Mouse (Mus musculus): Measurements from ENCODE around the gene Gm10912. TPM values are rescaled to one million over a fixed set of nuclear protein-coding genes. Genes with fewer than 3 reads are reported as not detected.
"Not testable (repeated sequence)": the region's sequence is repeated elsewhere in the genome, so short reads cannot be mapped to it uniquely, and the experiment has no call there.

Gm10912 gene
- polyA plus RNA-seq (2012; ENCODE audit: insufficient read depth, insufficient read length, missing spikeins), result not detected in 2 replicates

- not testable (repeated sequence) for H3K4me1 ChIP-seq (ENCODE audit: control insufficient read depth, insufficient read depth, insufficient read length, low read length); H3K27ac ChIP-seq (replicated peaks; ENCODE audit: low read depth, low read length); H3K4me3 ChIP-seq (ENCODE audit: insufficient read depth, low read depth, low read length)
These were observed at the start of gene Gm10912 for GRCm38 (mm10) chr2:104065526-104065925. Gene Gm10912 (plus strand): TSS chr2:104065826.

- Histone ChIP-seq H3K4me1 (ENCODE audit: control insufficient read depth, insufficient read depth, insufficient read length, low read length) (no peaks in the 10 kb centered on the region), H3K4me3 (ENCODE audit: insufficient read depth, low read depth, low read length) (no peak overlapping the region), H3K27ac (replicated peaks; ENCODE audit: low read depth, low read length) (no peak overlapping the region)
These were observed 42.5 kb upstream of the Gm10912 start for GRCm38 (mm10) chr2:104023096-104023495.

- H3K4me3 ChIP-seq (ENCODE audit: insufficient read depth, low read depth, low read length), result no peak overlapping the region
- no peak overlapping the region for H3K27ac ChIP-seq (replicated peaks; ENCODE audit: low read depth, low read length)
- no peaks in the 10 kb centered on the region for H3K4me1 ChIP-seq (ENCODE audit: control insufficient read depth, insufficient read depth, insufficient read length, low read length)
These were observed 41.0 kb upstream of the Gm10912 start for GRCm38 (mm10) chr2:104024656-104025055.

- Histone ChIP-seq H3K4me3 (ENCODE audit: insufficient read depth, low read depth, low read length) (peak within 1 kb of the TSS; percentile 98), H3K27ac (replicated peaks; ENCODE audit: low read depth, low read length) (peak within 1 kb of the TSS; percentile 86)
These were observed 38.0 kb upstream of the Gm10912 start, which contains the start of gene Fbxo3 for GRCm38 (mm10) chr2:104027458-104028138. Gene Fbxo3 (plus strand): TSS chr2:104027721.

GRCm38 (mm10) chr2:104028139-104028723, 37.4 kb upstream of the Gm10912 start, which contains the start of gene 4931422A03Rik:
Gene 4931422A03Rik (minus strand): TSS chr2:104028361.
- H3K4me1 ChIP-seq (ENCODE audit: control insufficient read depth, insufficient read depth, insufficient read length, low read length), result no peaks in the 10 kb centered on the region
- H3K27ac ChIP-seq (replicated peaks; ENCODE audit: low read depth, low read length), result peak within 1 kb of the TSS; percentile 86
- peak within 1 kb of the TSS; percentile 98 for H3K4me3 ChIP-seq (ENCODE audit: insufficient read depth, low read depth, low read length)

More at GRCm38 (mm10) chr2:104027458-104028138, 38.0 kb upstream of the Gm10912 start, which contains the start of gene Fbxo3:
- H3K4me1 ChIP-seq (ENCODE audit: control insufficient read depth, insufficient read depth, insufficient read length, low read length), result no peaks in the 10 kb centered on the region

GRCm38 (mm10) chr2:104029074-104029473, 36.6 kb upstream of the Gm10912 start:
- Histone ChIP-seq H3K27ac (replicated peaks; ENCODE audit: low read depth, low read length) (no peak overlapping the region), H3K4me3 (ENCODE audit: insufficient read depth, low read depth, low read length) (peak overlapping the region; percentile 98), H3K4me1 (ENCODE audit: control insufficient read depth, insufficient read depth, insufficient read length, low read length) (no peaks in the 10 kb centered on the region)

DNA sequence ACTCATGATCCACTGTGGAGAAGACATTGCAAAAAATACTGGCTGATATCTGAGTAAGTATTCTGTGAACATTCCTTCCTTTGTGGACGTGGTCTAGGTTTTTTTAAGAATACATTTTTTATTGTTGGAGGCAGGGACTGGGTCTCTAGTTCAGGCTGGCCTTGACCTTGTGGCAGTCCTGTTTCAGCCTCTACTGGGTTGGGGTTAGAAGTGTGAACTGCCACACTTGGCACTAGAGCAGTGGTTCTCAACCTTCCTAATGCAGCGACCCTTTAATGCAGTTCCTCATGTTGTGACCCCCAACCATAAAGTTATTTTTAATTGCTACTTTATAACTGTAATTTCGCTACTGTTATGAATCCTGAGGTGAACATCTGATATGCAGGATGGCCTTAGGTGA, 35.2 kb upstream of the Gm10912 start:
- Histone ChIP-seq H3K27ac (replicated peaks; ENCODE audit: low read depth, low read length) (no peak overlapping the region), H3K4me3 (ENCODE audit: insufficient read depth, low read depth, low read length) (no peak overlapping the region), H3K4me1 (ENCODE audit: control insufficient read depth, insufficient read depth, insufficient read length, low read length) (no peaks in the 10 kb centered on the region)

DNA sequence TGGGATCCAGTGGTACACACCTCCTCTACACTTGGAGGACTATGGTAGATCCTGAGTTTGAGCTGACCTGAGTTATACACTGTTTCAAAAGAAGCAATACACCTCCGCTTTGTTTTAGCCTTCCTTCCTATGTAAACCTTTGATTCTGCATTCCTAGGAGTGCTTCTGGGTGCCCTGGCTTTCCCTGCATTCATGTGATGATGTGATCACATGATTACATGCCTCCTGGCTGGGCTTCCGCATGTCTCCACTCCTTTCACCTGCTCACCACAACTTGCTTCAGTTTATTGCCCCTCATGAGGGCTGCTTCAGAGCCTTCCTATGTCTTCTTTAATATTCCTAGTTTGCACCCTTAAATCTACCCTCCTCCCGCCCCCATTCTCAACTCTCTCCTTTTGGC, 33.6 kb upstream of the Gm10912 start:
- Histone ChIP-seq H3K27ac (replicated peaks; ENCODE audit: low read depth, low read length) (no peak overlapping the region), H3K4me1 (ENCODE audit: control insufficient read depth, insufficient read depth, insufficient read length, low read length) (no peaks in the 10 kb centered on the region), H3K4me3 (ENCODE audit: insufficient read depth, low read depth, low read length) (no peak overlapping the region)

- Histone ChIP-seq H3K4me3 (ENCODE audit: insufficient read depth, low read depth, low read length) (no peak overlapping the region), H3K27ac (replicated peaks; ENCODE audit: low read depth, low read length) (no peak overlapping the region), H3K4me1 (ENCODE audit: control insufficient read depth, insufficient read depth, insufficient read length, low read length) (no peaks in the 10 kb centered on the region)
These were observed 30.7 kb upstream of the Gm10912 start for GRCm38 (mm10) chr2:104034832-104035472.

DNA sequence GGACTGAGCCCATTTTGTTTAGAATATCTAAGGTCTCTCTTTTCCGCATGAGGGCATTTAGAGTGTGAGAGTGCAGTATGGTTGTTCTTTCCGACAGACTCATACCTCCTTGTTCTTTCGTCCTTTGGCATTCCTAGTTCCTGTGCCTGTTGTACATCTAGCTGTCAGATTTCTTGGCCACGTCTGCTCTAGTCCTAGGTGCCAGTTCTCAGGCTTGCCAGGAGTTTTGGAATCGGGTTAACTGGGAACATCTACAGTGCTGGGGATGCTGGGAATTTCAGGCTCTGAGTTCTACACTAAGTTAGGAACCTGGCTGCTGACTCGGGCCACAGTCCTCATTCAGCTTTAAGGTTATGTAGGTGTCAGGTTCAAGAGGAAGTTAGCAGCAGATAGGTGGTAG, 30.0 kb upstream of the Gm10912 start:
- Histone ChIP-seq H3K4me1 (ENCODE audit: control insufficient read depth, insufficient read depth, insufficient read length, low read length) (no peaks in the 10 kb centered on the region), H3K27ac (replicated peaks; ENCODE audit: low read depth, low read length) (no peak overlapping the region; the same call in 1 of the 2 replicates), H3K4me3 (ENCODE audit: insufficient read depth, low read depth, low read length) (no peak overlapping the region)

DNA sequence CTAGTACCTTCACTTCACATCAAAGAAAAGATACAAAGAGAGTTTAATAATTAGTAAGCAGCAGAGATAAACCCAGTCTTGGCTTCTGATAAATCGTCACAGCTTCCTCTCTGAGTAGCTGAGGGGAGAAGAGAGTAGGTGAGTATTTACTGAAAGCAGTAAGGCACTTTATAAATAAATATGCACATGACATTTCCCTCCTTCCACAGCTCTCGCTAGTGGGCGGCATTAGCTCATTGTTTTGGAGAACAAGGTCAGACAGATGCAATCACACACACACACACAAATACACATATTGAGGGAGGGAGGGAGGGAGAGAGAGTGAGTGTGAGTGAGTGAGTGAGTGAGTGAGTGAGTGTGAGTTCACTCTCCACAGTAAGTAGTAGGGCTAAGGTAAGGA, 29.3 kb upstream of the Gm10912 start:
- no peak overlapping the region for H3K27ac ChIP-seq (replicated peaks; ENCODE audit: low read depth, low read length)
- no peaks in the 10 kb centered on the region for H3K4me1 ChIP-seq (ENCODE audit: control insufficient read depth, insufficient read depth, insufficient read length, low read length)
- no peak overlapping the region for H3K4me3 ChIP-seq (ENCODE audit: insufficient read depth, low read depth, low read length)

GRCm38 (mm10) chr2:104038236-104038635, 27.4 kb upstream of the Gm10912 start:
- Histone ChIP-seq H3K27ac (replicated peaks; ENCODE audit: low read depth, low read length) (no peak overlapping the region), H3K4me3 (ENCODE audit: insufficient read depth, low read depth, low read length) (no peak overlapping the region), H3K4me1 (ENCODE audit: control insufficient read depth, insufficient read depth, insufficient read length, low read length) (peaks cover 5% of the 10 kb centered on the region)

DNA sequence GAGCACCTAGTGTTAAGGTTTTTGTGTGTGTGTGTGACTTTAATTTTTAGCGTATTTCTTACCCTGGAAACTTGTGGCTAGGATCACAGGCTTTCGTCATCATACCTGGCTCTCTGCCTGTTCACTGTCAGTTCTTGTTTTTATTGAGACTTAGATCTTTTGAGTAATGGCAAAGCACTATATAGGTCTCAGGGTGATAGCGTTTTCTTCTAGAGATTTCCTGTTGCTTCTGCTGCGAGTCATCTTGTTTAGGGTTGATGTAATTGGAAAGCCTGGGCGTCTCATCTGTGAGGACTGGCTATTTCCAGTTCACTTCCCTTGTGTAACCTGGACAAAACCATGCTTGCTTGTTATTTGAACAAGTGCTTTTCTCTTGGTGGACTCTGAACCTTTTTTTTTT, 24.0 kb upstream of the Gm10912 start:
- Histone ChIP-seq H3K4me3 (ENCODE audit: insufficient read depth, low read depth, low read length) (no peak overlapping the region), H3K27ac (replicated peaks; ENCODE audit: low read depth, low read length) (peak overlapping the region; percentile 84), H3K4me1 (ENCODE audit: control insufficient read depth, insufficient read depth, insufficient read length, low read length) (peaks cover 5% of the 10 kb centered on the region)

DNA sequence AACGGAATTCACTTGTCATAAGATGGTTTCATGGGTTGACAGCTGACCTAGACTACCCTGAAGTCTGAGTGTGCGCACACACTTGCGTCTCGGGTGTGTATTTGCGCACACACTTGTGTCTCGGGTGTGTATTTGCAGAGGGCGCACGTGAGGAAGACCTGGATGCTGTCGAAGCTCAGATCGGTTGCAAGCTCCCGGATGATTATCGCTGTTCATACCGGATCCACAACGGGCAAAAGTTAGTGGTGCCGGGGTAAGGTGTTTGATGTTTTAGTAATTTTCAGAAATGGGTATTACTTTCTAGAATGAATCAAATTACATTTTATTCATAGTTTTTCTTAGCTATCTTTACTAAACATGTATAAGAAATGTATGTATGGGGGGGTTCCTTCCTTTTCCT, 22.9 kb upstream of the Gm10912 start:
- Histone ChIP-seq H3K4me1 (ENCODE audit: control insufficient read depth, insufficient read depth, insufficient read length, low read length) (peaks cover 5% of the 10 kb centered on the region), H3K4me3 (ENCODE audit: insufficient read depth, low read depth, low read length) (no peak overlapping the region), H3K27ac (replicated peaks; ENCODE audit: low read depth, low read length) (no peak overlapping the region)

- Histone ChIP-seq H3K4me3 (ENCODE audit: insufficient read depth, low read depth, low read length) (no peak overlapping the region), H3K4me1 (ENCODE audit: control insufficient read depth, insufficient read depth, insufficient read length, low read length) (peaks cover 5% of the 10 kb centered on the region), H3K27ac (replicated peaks; ENCODE audit: low read depth, low read length) (peak overlapping the region; percentile 91)
These were observed 21.8 kb upstream of the Gm10912 start for GRCm38 (mm10) chr2:104043624-104044478.
